Mouse (Mus musculus) kidney, postnatal 0 days (tissue): ENCODE data around the gene Ubap2. TPM values are rescaled to one million over a fixed set of nuclear protein-coding genes. Genes with fewer than 3 reads are reported as not detected.

Source experiments
- ATAC-seq: fragments of 200-750 bp; cut with Nextera tagmentation; replicated peaks from 2 replicates; pipeline ENCODE4 v1.8.0; 2017; ENCODE audit warnings: low read depth, moderate number of reproducible peaks, moderate TSS enrichment, moderate library complexity; ENCODE audit not compliant: low FRiP score
- DNase-seq: peaks from one replicate; pipeline ENCODE4 v3.0.0-alpha.2; 2016; ENCODE audit warnings: low spot score
- H3K27ac ChIP-seq: fragments of 300-500 bp; sonication (generic); 2 replicates; pipeline ENCODE4 v1.5.1; 2014; ENCODE audit warnings: mild to moderate bottlenecking
- H3K27me3 ChIP-seq: fragments of 300-500 bp; sonication (generic); 2 replicates; pipeline ENCODE4 v1.6.1; 2014; ENCODE audit warnings: low read length, mixed read lengths; ENCODE audit not compliant: insufficient read depth
- H3K36me3 ChIP-seq: fragments of 300-500 bp; sonication (generic); 2 replicates; pipeline ENCODE4 v1.6.1; 2014; ENCODE audit warnings: low read length, mixed read lengths; ENCODE audit not compliant: insufficient read depth
- H3K4me1 ChIP-seq: fragments of 300-500 bp; sonication (generic); replicated peaks from 2 replicates; pipeline ENCODE4 v1.6.1; 2014; ENCODE audit warnings: antibody characterized with exemption, low read length, mixed read lengths; ENCODE audit not compliant: insufficient read depth
- H3K4me2 ChIP-seq: fragments of 300-500 bp; sonication (generic); 2 replicates; pipeline ENCODE4 v1.6.1; 2014; ENCODE audit warnings: mild to moderate bottlenecking, low read length, moderate library complexity, mixed read lengths
- H3K4me3 ChIP-seq: fragments of 300-500 bp; sonication (generic); replicated peaks from 2 replicates; pipeline ENCODE4 v1.5.1; 2014; ENCODE audit warnings: low read depth, low read length
- H3K9ac ChIP-seq: fragments of 300-500 bp; sonication (generic); 2 replicates; pipeline ENCODE4 v1.6.1; 2014; ENCODE audit warnings: low read depth, low read length
- H3K9me3 ChIP-seq: fragments of 300-500 bp; sonication (generic); replicated peaks from 2 replicates; pipeline ENCODE4 v1.6.1; 2016; ENCODE audit warnings: low read length, inconsistent platforms, mixed read lengths
- CTCF ChIP-seq: IDR thresholded peaks from 2 replicates; pipeline ENCODE4 v1.5.1; 2016; ENCODE audit warnings: antibody characterized with exemption, low read depth, mild to moderate bottlenecking, moderate library complexity
- WGBS: fragments of 180-500 bp; shearing (Covaris S2); extraction: QIAGEN DNeasy Blood & Tissue Kit; methylation state at CpG from one replicate; pipeline ENCODE4 v1.1.7; 2014; 5-methylcytosine and 5-hydroxymethylcytosine counted together
- polyA plus RNA-seq: library from polyadenylated mRNA; unstranded; fragments of >200 nt; fragmentation: Nextera tagmentation; extraction: Ambion mirVana; gene quantifications from 2 replicates; pipeline ENCODE4 v1.2.1, GENCODE M21; 2015

Gene Ubap2
- polyA plus RNA-seq, 1 experiment from 2014 or later: 37.6 TPM

- no peak overlapping the region for H3K9ac ChIP-seq
- peak; percentile 72; the same call in 1 of the 2 replicates for ATAC-seq
- no peak overlapping the region for H3K4me3 ChIP-seq
- H3K27me3 ChIP-seq: no peaks in the 10 kb centered on the region
- no peak overlapping the region for H3K4me2 ChIP-seq
- H3K27ac ChIP-seq: peak overlapping the region; percentile 62; the same call in 1 of the 2 replicates
- H3K4me1 ChIP-seq: peaks cover 9% of the 10 kb centered on the region; the same call in 1 of the 2 replicates
- no peaks in the 10 kb centered on the region for H3K9me3 ChIP-seq
- no peak for TF ChIP-seq CTCF
- no peaks in the 10 kb centered on the region for H3K36me3 ChIP-seq
- peak; percentile 70 for DNase-seq
Measured at GRCm38 (mm10) chr4:41268133-41268532, 6.8 kb downstream of the Ubap2 start.

DNA sequence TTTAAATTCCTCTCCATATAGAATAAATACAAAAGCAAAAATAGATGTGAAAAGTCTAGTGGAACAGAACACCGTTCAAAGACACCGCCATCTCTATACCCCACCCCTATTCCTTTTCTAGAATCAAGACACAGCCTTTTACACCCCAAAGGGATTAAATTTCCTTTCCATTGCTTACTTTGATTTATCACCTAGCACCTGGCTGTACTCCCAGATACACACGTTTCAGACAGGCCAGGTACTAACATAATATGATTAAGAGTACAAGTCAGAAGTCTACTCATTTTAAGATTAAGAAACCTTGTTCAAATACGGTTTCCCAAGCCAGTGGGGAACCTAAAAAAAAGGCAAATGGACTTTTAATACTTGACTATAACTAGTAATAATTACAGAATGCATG is 8.6 kb downstream of the Ubap2 start:
- WGBS: 46% methylated on average over 4 of the region's 4 CpGs
- DNase-seq: no peak
- Histone ChIP-seq H3K4me1 (no peaks in the 10 kb centered on the region), H3K4me3 (no peak overlapping the region), H3K27ac (no peak overlapping the region), H3K9ac (no peak overlapping the region), H3K4me2 (no peak overlapping the region), H3K9me3 (no peaks in the 10 kb centered on the region), H3K36me3 (0 out of 2 replicates have a peak, but pooled peaks cover 5% of the 10 kb centered on the region), H3K27me3 (no peaks in the 10 kb centered on the region)
- no peak for TF ChIP-seq CTCF
- no peak for ATAC-seq

GRCm38 (mm10) chr4:41260691-41261090 is 14.3 kb downstream of the Ubap2 start:
- Histone ChIP-seq H3K9me3 (no peaks in the 10 kb centered on the region), H3K4me1 (no peaks in the 10 kb centered on the region; the same call in 1 of the 2 replicates), H3K9ac (no peak overlapping the region), H3K27ac (no peak overlapping the region), H3K27me3 (no peaks in the 10 kb centered on the region), H3K4me2 (no peak overlapping the region), H3K36me3 (0 out of 2 replicates have a peak, but pooled peaks cover 5% of the 10 kb centered on the region), H3K4me3 (no peak overlapping the region)
- no peak for DNase-seq
- no peak for TF ChIP-seq CTCF
- no peak for ATAC-seq

GRCm38 (mm10) chr4:41259019-41259418 is 15.9 kb downstream of the Ubap2 start:
- WGBS: 88% methylated on average over 4 of the region's 4 CpGs
- Histone ChIP-seq H3K4me2 (no peak overlapping the region), H3K4me3 (no peak overlapping the region), H3K9ac (no peak overlapping the region), H3K27ac (no peak overlapping the region), H3K4me1 (no peaks in the 10 kb centered on the region; the same call in 1 of the 2 replicates), H3K36me3 (0 out of 2 replicates have a peak, but pooled peaks cover 5% of the 10 kb centered on the region), H3K9me3 (no peaks in the 10 kb centered on the region), H3K27me3 (no peaks in the 10 kb centered on the region)
- DNase-seq: no peak
- ATAC-seq: no peak
- no peak for TF ChIP-seq CTCF

DNA sequence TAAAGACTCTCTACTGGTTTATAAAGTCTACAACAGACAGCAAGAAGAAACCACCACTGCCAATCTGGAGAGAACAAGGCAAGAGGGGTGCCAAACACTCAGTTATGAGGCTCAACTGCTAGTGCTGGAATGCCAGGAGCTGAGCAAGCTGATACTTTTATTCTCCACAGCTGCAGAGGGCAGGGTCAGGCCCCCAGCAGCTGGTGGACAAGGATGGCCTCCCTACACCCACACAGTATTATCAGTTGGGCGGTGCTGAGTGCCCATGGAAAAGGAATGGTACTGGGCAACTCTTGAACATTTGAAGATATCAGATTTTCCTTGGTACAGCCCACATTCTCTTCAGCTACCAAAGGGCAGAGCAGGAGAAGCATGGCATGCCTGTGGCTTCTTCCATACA is 17.2 kb downstream of the Ubap2 start:
- 73% methylated on average over 1 of the region's 1 CpGs for WGBS
- Histone ChIP-seq H3K9ac (no peak overlapping the region), H3K27me3 (no peaks in the 10 kb centered on the region), H3K4me2 (no peak overlapping the region), H3K36me3 (0 out of 2 replicates have a peak, but pooled peaks cover 5% of the 10 kb centered on the region), H3K4me1 (no peaks in the 10 kb centered on the region; the same call in 1 of the 2 replicates), H3K9me3 (no peaks in the 10 kb centered on the region), H3K27ac (no peak overlapping the region), H3K4me3 (no peak overlapping the region)
- peak; percentile 66; the same call in 1 of the 2 replicates for ATAC-seq
- DNase-seq: peak; percentile 70
- no peak for TF ChIP-seq CTCF

DNA sequence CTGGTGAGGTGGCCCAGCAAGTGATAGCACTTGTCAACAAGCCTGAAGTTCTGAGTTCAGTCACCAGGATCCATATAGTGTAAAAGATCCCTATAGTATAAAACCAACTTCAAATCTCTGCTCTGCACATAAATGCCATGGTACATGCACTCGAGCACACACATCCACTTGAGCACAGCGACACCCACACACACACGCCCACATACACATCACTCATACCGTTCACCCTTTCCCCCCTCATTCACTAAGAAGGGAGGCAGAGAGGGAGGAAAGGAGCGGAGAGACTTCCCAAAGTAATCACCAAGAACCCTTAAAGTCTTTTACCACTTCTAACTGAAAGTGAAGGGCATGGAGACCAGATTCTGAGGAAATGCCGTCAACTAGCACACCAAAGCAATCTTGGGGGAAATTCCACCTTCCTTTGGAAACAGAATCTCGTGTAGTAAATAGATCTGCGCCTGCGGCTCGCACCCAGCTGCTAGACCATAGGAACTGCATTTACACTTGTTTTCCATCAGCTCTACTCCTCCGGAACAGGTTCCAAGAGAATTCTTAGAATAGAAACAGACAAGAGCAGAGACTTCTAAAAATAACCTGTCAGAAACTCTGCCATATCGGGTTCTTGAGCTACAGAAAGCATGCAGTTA is 19.3 kb downstream of the Ubap2 start:
- no peak overlapping the region for H3K27ac ChIP-seq
- ATAC-seq: no peak

More for the DNA sequence above, 19.3 kb downstream of the Ubap2 start:
- DNase-seq: no peak
- TF ChIP-seq CTCF: no peak
- no peak overlapping the region for H3K4me2 ChIP-seq
- H3K36me3 ChIP-seq: no peaks in the 10 kb centered on the region
- no peaks in the 10 kb centered on the region for H3K27me3 ChIP-seq
- 62% methylated on average over 12 of the region's 12 CpGs for WGBS
- H3K4me3 ChIP-seq: no peak overlapping the region
- H3K9ac ChIP-seq: no peak overlapping the region
- H3K9me3 ChIP-seq: no peaks in the 10 kb centered on the region
- no peaks in the 10 kb centered on the region; the same call in 1 of the 2 replicates for H3K4me1 ChIP-seq
